Mouse (Mus musculus) liver, adult 2 months (tissue): Measurements from ENCODE around the gene Bcar3.

ENCODE experiments used
- CTCF ChIP-seq: fragments of 200-500 bp; IDR thresholded peaks from 2 replicates; pipeline ENCODE4 v1.5.1; 2011; ENCODE audit warnings: low read depth, low read length, control low read depth
- POLR2A ChIP-seq: fragments of 200-500 bp; IDR thresholded peaks from 2 replicates; pipeline ENCODE4 v1.6.1; 2011; ENCODE audit warnings: low read length, control low read depth; ENCODE audit not compliant: insufficient read depth; ENCODE audit errors: extremely low read depth

DNA sequence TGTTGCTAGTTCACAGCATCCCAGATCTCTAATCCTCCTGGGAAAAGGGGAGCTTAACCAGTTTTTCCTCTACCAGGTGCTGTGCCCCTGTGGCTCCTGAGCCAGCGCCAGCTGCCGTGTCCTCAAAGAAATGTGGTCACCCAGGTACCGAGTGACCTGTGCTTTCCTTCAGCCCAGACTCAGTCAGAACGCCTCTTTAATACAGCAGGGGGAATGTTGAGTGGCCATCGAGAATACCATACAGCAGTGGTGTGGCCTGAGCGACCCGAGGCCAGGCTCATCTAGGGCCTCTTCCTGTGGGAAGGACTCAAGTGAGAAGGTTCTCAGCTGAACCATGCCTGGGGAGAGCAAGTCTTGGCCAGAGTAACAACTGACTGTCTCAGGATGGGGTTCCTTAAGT lies 156.1 kb downstream of the Bcar3 start:
- TF ChIP-seq POLR2A (no peak), CTCF (no peak)
